Mouse (Mus musculus) hindbrain, embryonic 14.5 days (tissue): Measurements from ENCODE around the gene Dnah2. TPM values are rescaled to one million over a fixed set of nuclear protein-coding genes. Genes with fewer than 3 reads are reported as not detected.

Experiments used
- ATAC-seq: fragments of 200-750 bp; cut with Nextera tagmentation; 2 replicates; pipeline ENCODE4 v1.8.0; 2017; ENCODE audit warnings: moderate number of reproducible peaks, mild to moderate bottlenecking, moderate TSS enrichment, moderate library complexity; ENCODE audit not compliant: low FRiP score
- DNase-seq: peaks from one replicate; pipeline ENCODE4 v3.0.0-alpha.2; 2015; ENCODE audit warnings: low spot score
- H3K27ac ChIP-seq: fragments of 300-500 bp; sonication (generic); 2 replicates; pipeline ENCODE4 v1.5.1; 2014; ENCODE audit warnings: mild to moderate bottlenecking, moderate library complexity
- H3K27me3 ChIP-seq: fragments of 300-500 bp; sonication (generic); 2 replicates; pipeline ENCODE4 v1.6.1; 2014; ENCODE audit warnings: mild to moderate bottlenecking, low read length, mixed read lengths; ENCODE audit not compliant: control insufficient read depth, insufficient read depth
- H3K36me3 ChIP-seq: fragments of 300-500 bp; sonication (generic); replicated peaks from 2 replicates; pipeline ENCODE4 v1.6.1; 2014; ENCODE audit not compliant: control insufficient read depth, insufficient read depth
- H3K4me1 ChIP-seq: fragments of 300-500 bp; sonication (generic); replicated peaks from 2 replicates; pipeline ENCODE4 v1.6.1; 2014; ENCODE audit warnings: antibody characterized with exemption, low read length, mixed read lengths; ENCODE audit not compliant: control insufficient read depth, insufficient read depth
- H3K4me2 ChIP-seq: fragments of 300-500 bp; sonication (generic); replicated peaks from 2 replicates; pipeline ENCODE4 v1.6.1; 2014; ENCODE audit warnings: mild to moderate bottlenecking, moderate library complexity
- H3K4me3 ChIP-seq: fragments of 300-500 bp; sonication (generic); replicated peaks from 2 replicates; pipeline ENCODE4 v1.5.1; 2014; ENCODE audit warnings: mild to moderate bottlenecking, low read length
- H3K9ac ChIP-seq: fragments of 300-500 bp; sonication (generic); 2 replicates; pipeline ENCODE4 v1.6.1; 2014
- H3K9me3 ChIP-seq: fragments of 300-500 bp; sonication (generic); 2 replicates; pipeline ENCODE4 v1.6.1; 2016; ENCODE audit warnings: low read length; ENCODE audit not compliant: control insufficient read depth
- WGBS: fragments of 180-500 bp; shearing (Covaris S2); extraction: QIAGEN DNeasy Blood & Tissue Kit; methylation state at CpG from one replicate; pipeline ENCODE4 v1.1.7; 2014; 5-methylcytosine and 5-hydroxymethylcytosine counted together
- polyA plus RNA-seq: library from polyadenylated mRNA; unstranded; fragments of >200 nt; fragmentation: Nextera tagmentation; extraction: Ambion mirVana; gene quantifications from 2 replicates; pipeline ENCODE4 v1.2.1, GENCODE M21; 2014

Gene Dnah2
- polyA plus RNA-seq, 1 experiment from 2014 or later = 4.9 TPM

DNA sequence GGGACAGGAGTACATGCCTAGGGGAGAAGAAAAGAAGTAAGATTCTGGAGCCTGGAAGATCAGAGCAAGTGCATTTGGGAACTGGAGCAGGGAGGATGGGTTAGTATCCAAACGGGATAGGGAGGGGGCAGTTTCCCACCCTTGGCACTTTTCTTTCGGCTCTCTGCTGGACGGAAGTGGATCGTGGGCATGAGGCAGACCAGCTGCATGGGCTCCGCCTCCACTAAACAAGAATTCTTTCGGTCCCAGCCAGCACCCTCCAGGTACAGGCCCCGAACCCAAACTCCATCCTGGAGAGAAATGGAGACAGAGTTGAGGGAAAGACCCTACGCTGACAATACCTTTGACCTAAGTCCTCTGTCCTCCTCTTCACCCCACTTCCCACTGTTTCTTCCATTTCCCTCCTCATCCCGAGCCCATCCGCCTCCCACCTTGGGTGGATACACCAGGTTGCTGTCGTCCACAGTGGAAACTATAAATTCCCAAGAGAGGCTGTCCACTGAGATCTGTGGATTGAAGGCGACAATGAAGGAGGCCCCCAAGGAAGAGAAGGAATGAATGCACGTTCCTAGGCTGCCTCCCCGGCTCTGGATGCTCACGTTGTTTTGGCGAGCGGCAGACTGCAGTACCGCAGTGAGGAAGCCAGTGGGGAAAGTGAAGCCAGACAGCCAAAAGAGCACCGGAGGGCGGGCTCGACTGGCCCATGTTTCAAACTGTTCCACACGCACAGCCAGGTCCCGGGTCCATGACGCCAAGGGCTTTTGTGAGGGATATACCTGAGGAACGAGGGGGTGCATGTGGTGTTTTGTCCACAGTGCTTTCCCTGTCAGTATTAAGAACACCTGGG lies 127.6 kb downstream of the Dnah2 start:
- Histone ChIP-seq H3K4me2 (peak overlapping the region; percentile 99; the same call in 1 of the 2 replicates), H3K4me1 (peaks cover 29% of the 10 kb centered on the region), H3K9ac (0 out of 2 replicates have a peak overlapping the region, but pooled peaks have one; percentile 12), H3K9me3 (no peaks in the 10 kb centered on the region), H3K27ac (no peak overlapping the region), H3K4me3 (no peak overlapping the region), H3K27me3 (peaks cover 30% of the 10 kb centered on the region), H3K36me3 (no peaks in the 10 kb centered on the region)
- ATAC-seq (no peak), DNase-seq (no peak)
- 10% methylated on average over 25 of the region's 25 CpGs for WGBS

DNA sequence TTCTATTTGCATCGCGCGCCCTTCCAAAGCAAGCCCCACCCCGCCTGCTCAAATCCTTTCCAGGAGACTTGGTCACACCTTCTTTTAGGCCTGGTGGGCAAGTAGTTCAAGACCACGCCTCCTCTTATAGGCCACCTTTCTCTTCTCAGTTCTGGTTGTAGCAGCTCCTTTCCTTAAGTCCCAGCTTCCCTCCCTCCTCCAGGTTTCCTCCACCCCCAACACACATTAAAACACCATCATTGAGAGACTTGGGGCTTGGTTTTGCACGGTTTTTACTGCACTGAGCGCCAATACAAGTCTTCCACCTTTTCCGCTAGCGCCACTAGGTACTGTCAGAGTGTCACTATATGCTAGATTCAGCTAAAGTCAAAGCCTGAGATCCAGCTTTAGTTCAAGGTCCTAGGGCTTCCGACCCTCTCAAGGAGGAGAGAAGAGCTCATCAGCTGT lies 128.3 kb downstream of the Dnah2 start:
- ATAC-seq (no peak), DNase-seq (no peak)
- H3K4me1 ChIP-seq = peaks cover 29% of the 10 kb centered on the region
- 7% methylated on average over 10 of the region's 10 CpGs for WGBS
- peak overlapping the region; percentile 99 for H3K4me2 ChIP-seq
- peak overlapping the region; percentile 39; the same call in 1 of the 2 replicates for H3K9ac ChIP-seq
- no peak overlapping the region for H3K27ac ChIP-seq
- H3K36me3 ChIP-seq = no peaks in the 10 kb centered on the region
- peaks cover 30% of the 10 kb centered on the region for H3K27me3 ChIP-seq
- no peaks in the 10 kb centered on the region for H3K9me3 ChIP-seq
- H3K4me3 ChIP-seq = peak overlapping the region; percentile 65; the same call in 1 of the 2 replicates

DNA sequence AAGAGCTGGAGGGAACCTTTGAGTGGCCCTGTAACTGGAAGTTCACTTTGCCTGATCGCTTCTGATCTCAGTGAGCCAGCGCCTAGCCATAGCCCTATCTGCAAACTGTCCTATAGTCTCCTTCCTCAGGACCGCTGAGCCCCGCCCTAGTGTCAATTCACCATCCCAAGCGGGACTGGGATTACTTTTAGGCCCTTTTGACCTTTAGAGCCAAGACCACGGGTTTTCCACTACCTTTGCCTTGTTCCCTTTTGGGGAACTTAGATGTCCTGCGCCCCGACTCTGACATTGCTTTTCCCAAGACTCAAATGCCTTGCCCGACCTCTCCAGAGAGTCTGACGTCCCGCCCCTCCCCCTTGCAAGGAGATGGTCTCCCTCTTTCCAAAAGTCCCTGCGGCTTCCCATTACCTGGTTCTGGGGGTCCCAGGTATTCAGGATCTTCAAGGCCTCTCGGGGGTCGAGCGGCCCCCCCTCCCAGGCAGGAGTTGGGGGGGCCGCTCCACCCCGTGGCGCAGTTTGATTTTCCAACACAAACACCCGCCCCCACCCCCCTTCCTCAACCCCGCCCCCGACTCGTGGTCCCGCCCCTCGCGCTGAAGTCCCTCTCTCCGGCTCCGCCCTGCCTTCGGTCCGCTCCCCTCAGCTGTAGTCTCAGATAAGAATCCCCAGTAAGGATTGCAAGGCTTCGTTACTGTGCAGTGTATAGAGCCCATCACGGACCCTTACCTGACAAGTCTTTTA lies 128.9 kb downstream of the Dnah2 start:
- Histone ChIP-seq H3K9me3 (no peaks in the 10 kb centered on the region), H3K4me3 (peak overlapping the region; percentile 65), H3K9ac (peak overlapping the region; percentile 39), H3K27ac (peak overlapping the region; percentile 17; the same call in 1 of the 2 replicates), H3K36me3 (no peaks in the 10 kb centered on the region), H3K27me3 (peaks cover 30% of the 10 kb centered on the region), H3K4me2 (peak overlapping the region; percentile 99), H3K4me1 (peaks cover 31% of the 10 kb centered on the region)
- 2% methylated on average over 31 of the region's 31 CpGs for WGBS
- DNase-seq (no peak), ATAC-seq (no peak)

DNA sequence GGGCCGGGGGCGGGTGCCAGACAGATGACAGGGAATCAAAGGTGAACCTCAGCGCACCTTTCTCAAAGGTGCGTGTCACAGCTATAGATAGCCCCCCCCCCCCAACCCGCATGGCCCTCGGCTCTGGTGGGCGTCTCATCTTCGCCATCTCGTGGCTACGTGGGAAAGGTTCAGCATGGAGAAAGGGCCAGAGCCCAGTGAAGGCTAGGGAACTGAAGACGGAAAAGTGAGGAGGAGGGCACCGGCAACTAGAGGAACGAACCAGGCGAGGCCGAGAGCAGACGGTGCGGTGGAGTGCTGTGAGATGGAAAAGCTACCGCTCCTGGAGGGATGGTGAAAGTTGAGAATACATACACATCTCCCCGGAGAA lies 129.5 kb downstream of the Dnah2 start:
- Histone ChIP-seq H3K27ac (peak overlapping the region; percentile 100), H3K4me3 (peak overlapping the region; percentile 65), H3K36me3 (no peaks in the 10 kb centered on the region), H3K4me2 (peak overlapping the region; percentile 99), H3K9ac (peak overlapping the region; percentile 39), H3K9me3 (no peaks in the 10 kb centered on the region), H3K4me1 (peaks cover 36% of the 10 kb centered on the region), H3K27me3 (peaks cover 30% of the 10 kb centered on the region)
- DNase-seq (no peak), ATAC-seq (no peak)
- WGBS = under 1% methylated on average over 19 of the region's 19 CpGs

DNA sequence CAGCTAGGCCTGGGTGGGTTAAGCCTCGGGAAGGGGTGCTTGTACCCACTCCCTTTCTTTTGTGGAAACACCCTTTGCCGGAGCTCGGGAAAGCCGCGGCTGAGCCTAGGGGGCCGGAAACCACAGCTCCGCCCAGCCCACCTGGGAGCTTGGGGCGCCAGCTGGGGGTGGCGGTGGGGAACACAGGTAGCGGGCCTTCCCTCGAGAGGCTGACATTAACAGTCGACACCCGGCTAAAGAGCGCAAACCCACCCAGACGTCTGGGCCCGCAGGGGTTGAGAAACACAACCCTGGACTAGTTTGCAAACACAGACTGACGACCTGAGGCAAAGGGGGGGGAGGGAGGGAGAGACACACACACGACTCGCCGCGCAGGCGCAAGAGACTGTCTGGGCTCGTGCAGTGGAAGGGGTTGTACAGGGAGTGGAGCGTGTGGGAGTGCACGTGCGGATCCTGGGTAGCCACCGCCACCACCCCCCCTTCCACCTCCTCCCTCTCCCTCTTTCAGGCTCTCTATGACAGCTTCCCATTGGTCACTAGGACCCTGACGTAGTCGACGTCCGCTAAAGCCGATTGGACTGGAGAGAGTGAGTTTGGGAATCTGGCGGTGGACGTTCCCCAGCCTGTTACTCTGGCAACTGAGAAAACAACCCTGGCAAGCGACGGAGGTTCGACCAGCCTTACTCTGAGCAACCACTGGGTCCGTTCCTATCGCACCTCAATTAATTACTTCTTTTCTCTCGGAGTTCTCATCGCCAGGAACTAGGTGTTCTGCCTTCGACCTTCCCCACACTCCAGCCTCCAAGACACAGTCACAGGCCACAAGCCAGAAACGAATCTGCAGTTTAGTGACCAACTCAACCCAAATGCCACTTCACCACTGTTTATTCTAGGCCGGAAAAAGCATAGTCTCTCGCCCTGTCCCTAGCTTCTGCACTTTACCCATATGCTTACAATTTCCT lies 130.1 kb downstream of the Dnah2 start:
- H3K27me3 ChIP-seq = peaks cover 30% of the 10 kb centered on the region
- no peaks in the 10 kb centered on the region for H3K36me3 ChIP-seq
- ATAC-seq (peak; percentile 93), DNase-seq (peak; percentile 94)
- peaks cover 43% of the 10 kb centered on the region for H3K4me1 ChIP-seq
- H3K4me3 ChIP-seq = peak overlapping the region; percentile 65
- H3K27ac ChIP-seq = peak overlapping the region; percentile 100
- under 1% methylated on average over 44 of the region's 45 CpGs for WGBS
- peak overlapping the region; percentile 99 for H3K4me2 ChIP-seq
- peak overlapping the region; percentile 99 for H3K9ac ChIP-seq
- H3K9me3 ChIP-seq = no peaks in the 10 kb centered on the region

DNA sequence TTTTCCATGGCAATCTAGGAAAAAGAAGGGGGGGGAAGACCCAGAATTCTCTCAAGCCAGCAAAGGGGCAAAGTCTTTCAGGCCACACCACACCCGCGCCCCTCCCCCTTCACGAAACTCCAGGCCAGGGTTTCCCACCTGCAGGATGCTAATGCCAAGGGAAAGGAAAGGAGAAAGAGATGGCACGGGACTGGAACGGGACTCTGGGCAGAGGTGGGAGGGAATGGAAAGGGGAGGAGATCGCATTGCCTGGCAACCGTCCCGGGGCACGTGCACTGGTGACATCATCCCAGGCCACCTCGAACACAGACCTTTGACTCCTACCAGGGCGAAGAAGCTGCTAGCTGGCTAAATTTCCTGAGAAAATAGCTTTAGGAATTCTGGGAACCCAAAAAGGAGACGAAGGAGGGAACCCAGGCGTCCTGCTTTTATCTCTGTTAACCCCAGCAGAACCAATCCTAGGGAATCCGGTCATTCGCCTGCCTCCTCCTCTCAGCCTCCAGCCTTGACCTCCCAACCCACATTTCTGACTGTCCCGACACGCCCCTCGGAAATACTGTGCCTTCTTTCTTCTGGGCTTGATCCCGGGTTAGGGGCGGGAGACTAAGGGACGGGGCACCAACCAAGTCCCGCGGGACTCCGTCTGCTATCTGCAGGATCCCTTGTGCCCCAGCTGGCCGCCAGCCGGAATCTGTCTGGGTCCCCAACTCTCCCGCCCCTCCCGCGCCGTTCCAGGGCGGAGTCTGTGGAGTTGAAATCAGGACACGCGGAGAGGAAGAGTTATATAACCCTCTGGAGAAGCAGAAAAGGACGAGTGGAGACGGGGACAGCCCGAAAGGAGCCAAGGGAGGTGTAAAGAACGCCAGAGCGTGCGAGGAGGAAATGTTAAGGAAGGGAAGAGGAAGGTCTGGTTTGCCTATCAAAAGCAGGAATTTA lies 131.2 kb downstream of the Dnah2 start:
- Histone ChIP-seq H3K4me3 (peak overlapping the region; percentile 65), H3K9ac (peak overlapping the region; percentile 99), H3K4me1 (peaks cover 54% of the 10 kb centered on the region), H3K9me3 (no peaks in the 10 kb centered on the region), H3K27ac (peak overlapping the region; percentile 100), H3K27me3 (peaks cover 24% of the 10 kb centered on the region), H3K36me3 (peaks cover 6% of the 10 kb centered on the region), H3K4me2 (peak overlapping the region; percentile 99)
- DNase-seq (peak; percentile 91), ATAC-seq (peak; percentile 18)
- WGBS = 0% methylated on average over 39 of the region's 39 CpGs

DNA sequence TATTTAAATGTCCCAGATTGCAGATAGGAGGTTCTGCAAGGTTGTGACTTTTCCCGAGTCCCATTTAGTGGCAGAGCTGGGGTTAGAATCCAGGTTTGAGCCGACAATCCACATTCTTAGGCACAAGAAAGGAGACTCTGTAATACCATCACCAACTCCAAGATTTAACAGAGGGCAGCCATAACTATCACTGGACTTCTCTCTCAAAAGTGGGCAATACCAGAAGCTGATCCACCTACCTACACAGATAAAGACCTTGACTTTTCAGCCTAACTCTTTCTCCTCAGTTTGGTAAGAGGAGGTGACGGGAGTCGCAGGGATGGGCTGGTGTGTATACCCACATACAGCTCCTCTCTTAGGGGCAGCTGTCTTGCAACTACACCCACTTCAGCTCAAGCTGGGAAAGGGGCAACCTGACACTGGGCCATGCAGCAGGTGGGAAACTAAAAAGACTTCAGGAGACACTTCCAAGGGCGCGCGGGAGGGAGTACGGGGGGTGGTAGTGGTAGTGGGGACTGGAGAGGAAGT lies 131.9 kb downstream of the Dnah2 start:
- Histone ChIP-seq H3K9ac (peak overlapping the region; percentile 99), H3K36me3 (peaks cover 14% of the 10 kb centered on the region)
- ATAC-seq = no peak

DNA sequence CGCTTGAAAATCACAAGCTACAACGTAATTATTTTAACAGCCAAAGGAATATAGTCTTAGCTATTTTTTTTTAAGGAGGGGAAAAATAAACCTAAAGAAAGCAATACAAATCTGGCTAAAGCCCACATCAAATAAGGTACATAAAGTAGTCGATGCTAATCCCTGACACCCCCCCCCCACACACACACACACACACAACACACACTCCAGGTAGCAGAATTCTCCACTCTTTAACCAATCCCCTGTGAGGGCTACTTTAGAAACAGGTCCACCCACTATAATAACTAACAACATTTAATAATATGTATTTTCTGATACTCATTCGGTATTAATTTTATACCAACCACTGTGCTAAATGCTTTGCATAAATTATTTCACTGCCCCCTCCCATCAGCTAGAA lies 132.4 kb downstream of the Dnah2 start:
- ATAC-seq (no peak), DNase-seq (no peak)
- H3K9me3 ChIP-seq = no peaks in the 10 kb centered on the region
- peak overlapping the region; percentile 99 for H3K4me2 ChIP-seq
- peaks cover 65% of the 10 kb centered on the region for H3K4me1 ChIP-seq
- under 1% methylated on average over 4 of the region's 4 CpGs for WGBS
- peak overlapping the region; percentile 100 for H3K27ac ChIP-seq
- peaks cover 12% of the 10 kb centered on the region for H3K27me3 ChIP-seq
- peaks cover 18% of the 10 kb centered on the region for H3K36me3 ChIP-seq
- H3K9ac ChIP-seq = peak overlapping the region; percentile 99
- peak overlapping the region; percentile 65 for H3K4me3 ChIP-seq

More for the DNA sequence above, 131.9 kb downstream of the Dnah2 start:
- no peaks in the 10 kb centered on the region for H3K9me3 ChIP-seq
- peaks cover 61% of the 10 kb centered on the region for H3K4me1 ChIP-seq
- peaks cover 17% of the 10 kb centered on the region for H3K27me3 ChIP-seq
- H3K27ac ChIP-seq = peak overlapping the region; percentile 100
- DNase-seq = no peak
- WGBS = 2% methylated on average over 8 of the region's 8 CpGs
- H3K4me3 ChIP-seq = peak overlapping the region; percentile 65
- H3K4me2 ChIP-seq = peak overlapping the region; percentile 99
